Mouse (Mus musculus) MEL (cell line): ENCODE results near the gene Epb41l2.

Source experiments
- CHD1 ChIP-seq: IDR thresholded peaks from 2 replicates; pipeline ENCODE4 v1.6.1; 2012; ENCODE audit warnings: low read depth, mild to moderate bottlenecking, inconsistent platforms, low read length, improper control_type of control experiment
- CTCF ChIP-seq, 3 experiments: IDR thresholded peaks in 2 of 3; conservative IDR thresholded peaks in 1 of 3; 2 replicates each; pipeline ENCODE4 v1.5.1; 2011 to 2012; ENCODE audit warnings: low read length in 3 of 3, low read depth in 2 of 3, mild to moderate bottlenecking in 2 of 3, improper control_type of control experiment in 1 of 3, inconsistent platforms in 1 of 3, mixed read lengths in 1 of 3, moderate library complexity in 1 of 3; ENCODE audit not compliant: control insufficient read depth in 1 of 3, insufficient read depth in 1 of 3, poor library complexity in 1 of 3, severe bottlenecking in 1 of 3
- EP300 ChIP-seq, 2 experiments: IDR thresholded peaks; 2 replicates each; pipeline ENCODE4 v1.6.1; 2011; ENCODE audit warnings: improper control_type of control experiment in 2 of 2, low read length in 2 of 2, low read depth in 1 of 2, mild to moderate bottlenecking in 1 of 2
- GABPA ChIP-seq: IDR thresholded peaks from 2 replicates; pipeline ENCODE4 v1.6.1; 2012; ENCODE audit warnings: low read depth, mild to moderate bottlenecking, inconsistent platforms, low read length, improper control_type of control experiment, moderate library complexity
- MAFK ChIP-seq: IDR thresholded peaks from 2 replicates; pipeline ENCODE4 v1.6.1; 2011; ENCODE audit warnings: low read depth, mild to moderate bottlenecking, low read length, improper control_type of control experiment, borderline replicate concordance
- POLR2A ChIP-seq, 2 experiments: IDR thresholded peaks; 2 replicates each; pipeline ENCODE4 v1.6.1; 2011 to 2012; ENCODE audit warnings: low read length in 2 of 2, mild to moderate bottlenecking in 2 of 2, control low read depth in 1 of 2, improper control_type of control experiment in 1 of 2, low read depth in 1 of 2, moderate library complexity in 1 of 2; ENCODE audit not compliant: control insufficient read depth in 1 of 2, insufficient read depth in 1 of 2, poor library complexity in 1 of 2
- POLR2AphosphoS2 ChIP-seq: IDR thresholded peaks from 2 replicates; pipeline ENCODE4 v1.6.1; 2011; ENCODE audit warnings: low read length, improper control_type of control experiment
- ZC3H11A ChIP-seq: IDR thresholded peaks from 2 replicates; pipeline ENCODE4 v1.6.1; 2012; ENCODE audit warnings: low read depth, mild to moderate bottlenecking, inconsistent platforms, low read length, improper control_type of control experiment
- ZKSCAN1 ChIP-seq: IDR thresholded peaks from 2 replicates; pipeline ENCODE4 v1.6.1; 2012; ENCODE audit warnings: low read depth, mild to moderate bottlenecking, inconsistent platforms, low read length, improper control_type of control experiment, moderate library complexity
- ZMIZ1 ChIP-seq: IDR thresholded peaks from 2 replicates; pipeline ENCODE4 v1.6.1; 2012; ENCODE audit warnings: low read depth, mild to moderate bottlenecking, inconsistent platforms, low read length, improper control_type of control experiment, moderate library complexity
- ZNF384 ChIP-seq: IDR thresholded peaks from 2 replicates; pipeline ENCODE4 v1.6.1; 2012; ENCODE audit warnings: low read depth, mild to moderate bottlenecking, inconsistent platforms, low read length, improper control_type of control experiment

- TF ChIP-seq POLR2A (IDR thresholded peaks at IDR 0.05; ENCODE audit: control insufficient read depth in 1 of 2, insufficient read depth in 1 of 2, low read depth in 1 of 2, low read length in 2 of 2, poor library complexity in 1 of 2) (no peak), ZKSCAN1 (no peak), CTCF (IDR thresholded peaks at IDR 0.05 in 2 of 3, conservative IDR thresholded peaks at IDR 0.05 in 1 of 3; ENCODE audit: control insufficient read depth in 1 of 3, insufficient read depth in 1 of 3, low read depth in 2 of 3, low read length in 3 of 3, poor library complexity in 1 of 3, severe bottlenecking in 1 of 3) (no peak), POLR2AphosphoS2 (no peak), CHD1 (no peak), MAFK (no peak), GABPA (no peak), EP300 (IDR thresholded peaks at IDR 0.05; ENCODE audit: low read depth in 1 of 2, low read length in 2 of 2) (no peak), ZC3H11A (no peak), ZNF384 (no peak), ZMIZ1 (no peak)
These were observed 160.8 kb downstream of the Epb41l2 start for GRCm38 (mm10) chr10:25520428-25520827.
